In the genomic region with DNA sequence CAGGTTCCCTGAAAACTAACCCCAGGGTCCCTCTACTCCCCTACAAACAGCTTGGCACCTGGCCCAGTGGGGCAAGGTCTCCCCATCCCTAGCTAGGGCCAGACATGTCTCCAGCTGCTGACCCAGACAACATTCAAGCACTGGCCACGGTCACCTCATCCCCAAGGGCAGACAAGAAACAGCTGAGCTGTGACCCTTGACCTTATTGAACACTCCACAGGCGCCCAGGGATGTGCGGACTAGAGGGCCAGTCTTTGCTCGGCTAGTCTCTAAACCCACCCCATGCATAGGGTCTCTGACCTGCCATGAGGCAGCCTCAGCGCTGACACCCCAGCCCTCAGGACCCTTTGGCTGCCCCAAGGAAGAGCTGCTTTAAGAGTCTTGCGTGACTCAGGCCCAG, we compare ENCODE assay signal across 16 mouse cellular contexts. TPM values are rescaled to one million over a fixed set of nuclear protein-coding genes. Genes with fewer than 3 reads are reported as not detected.
DNase-seq lines count a peak whose midpoint lies in the region; ATAC-seq and TF ChIP-seq lines count a peak whose summit lies in the region.
"Had no signal": no experiment of that assay in that cellular context is flagged by ENCODE, and none has a peak within 500 bp of the region (broad histone marks: within the 10 kb centered on the region; RNA-seq: fewer than 3 reads in every experiment).

No protein-coding gene starts in this region.

- H3K4me1 ChIP-seq in intestine, embryonic 14.5 days (replicated peaks; ENCODE audit: control insufficient read depth, insufficient read depth, low read length) = peaks cover 34% of the 10 kb centered on the region
- H3K4me1 ChIP-seq in intestine, postnatal 0 days (replicated peaks; ENCODE audit: control insufficient read depth, insufficient read depth, low read length) = 0 out of 2 replicates have a peak, but pooled peaks cover 2% of the 10 kb centered on the region
- H3K4me1 ChIP-seq in midbrain, embryonic 10.5 days = peaks cover 22% of the 10 kb centered on the region
- H3K4me1 ChIP-seq in midbrain, embryonic 14.5 days (ENCODE audit: control insufficient read depth, insufficient read depth, low read length) = no peaks in the 10 kb centered on the region
- H3K4me1 ChIP-seq in limb, embryonic 11.5 days (ENCODE audit: control insufficient read depth, insufficient read depth, low read length) = peaks cover 50% of the 10 kb centered on the region
- H3K4me1 ChIP-seq: midbrain, embryonic 12.5 days had no signal

- 27% methylated on average over 6 of the region's 6 CpGs for WGBS in intestine, embryonic 14.5 days
- 46% methylated on average over 6 of the region's 6 CpGs for WGBS in intestine, postnatal 0 days
- 40% methylated on average over 6 of the region's 6 CpGs for WGBS in midbrain, embryonic 10.5 days
- 52% methylated on average over 6 of the region's 6 CpGs for WGBS in midbrain, embryonic 14.5 days
- WGBS in limb, embryonic 11.5 days = 17% methylated on average over 6 of the region's 6 CpGs

- DNase-seq in intestine, embryonic 14.5 days (ENCODE audit: low spot score) = no peak
- DNase-seq in midbrain, embryonic 10.5 days (ENCODE audit: low spot score) = no peak
- DNase-seq in midbrain, embryonic 14.5 days = no peak
- no peak for DNase-seq in limb, embryonic 11.5 days (ENCODE audit: low spot score)
- DNase-seq in retina, postnatal 1 day = no peak
- no peak for DNase-seq in gastrocnemius, postnatal 25 days
- DNase-seq: adrenal gland, adult 2 months; cerebellum, adult 11-12 months; right cerebral cortex, postnatal 25 days; thymus, adult 18-20 months had no signal

- H3K36me3 ChIP-seq in intestine, embryonic 14.5 days (ENCODE audit: control insufficient read depth, insufficient read depth, low read length) = peaks cover 7% of the 10 kb centered on the region; the same call in 1 of the 2 replicates
- no peaks in the 10 kb centered on the region for H3K36me3 ChIP-seq in intestine, postnatal 0 days (ENCODE audit: control insufficient read depth, insufficient read depth)
- H3K36me3 ChIP-seq in midbrain, embryonic 10.5 days = no peaks in the 10 kb centered on the region
- H3K36me3 ChIP-seq in midbrain, embryonic 14.5 days (ENCODE audit: control insufficient read depth, insufficient read depth, low read length) = no peaks in the 10 kb centered on the region
- H3K36me3 ChIP-seq in limb, embryonic 11.5 days (ENCODE audit: control insufficient read depth, insufficient read depth, low read length) = peaks cover 3% of the 10 kb centered on the region; the same call in 1 of the 2 replicates
- H3K36me3 ChIP-seq: hindbrain, embryonic 13.5 days; liver, embryonic 12.5 days; midbrain, embryonic 12.5 days had no signal

- H3K4me3 ChIP-seq in intestine, embryonic 14.5 days (ENCODE audit: low read depth, low read length) = no peak overlapping the region
- H3K4me3 ChIP-seq in intestine, postnatal 0 days (ENCODE audit: low read depth, low read length) = no peak overlapping the region
- no peak overlapping the region for H3K4me3 ChIP-seq in midbrain, embryonic 10.5 days
- no peak overlapping the region for H3K4me3 ChIP-seq in midbrain, embryonic 14.5 days (replicated peaks; ENCODE audit: low read depth, low read length)
- no peak overlapping the region for H3K4me3 ChIP-seq in limb, embryonic 11.5 days (ENCODE audit: low read depth, low read length)
- H3K4me3 ChIP-seq: erythroblast, embryonic 14.5 days; hindbrain, embryonic 13.5 days; liver, embryonic 12.5 days; midbrain, embryonic 12.5 days had no signal

- no peak overlapping the region for H3K9ac ChIP-seq in intestine, embryonic 14.5 days (ENCODE audit: low read length)
- H3K9ac ChIP-seq in intestine, postnatal 0 days (ENCODE audit: low read depth, low read length) = no peak overlapping the region
- no peak overlapping the region for H3K9ac ChIP-seq in midbrain, embryonic 14.5 days (replicated peaks; ENCODE audit: low read length)
- H3K9ac ChIP-seq in limb, embryonic 11.5 days (ENCODE audit: low read length) = no peak overlapping the region
- H3K9ac ChIP-seq: hindbrain, embryonic 13.5 days; liver, embryonic 12.5 days; midbrain, embryonic 12.5 days had no signal

- ATAC-seq in intestine, embryonic 14.5 days (replicated peaks; ENCODE audit: low FRiP score, low TSS enrichment, low read depth) = peak; percentile 6; the same call in 1 of the 2 replicates
- no peak for ATAC-seq in intestine, postnatal 0 days
- no peak for ATAC-seq in midbrain, embryonic 14.5 days (ENCODE audit: low FRiP score, low TSS enrichment)
- ATAC-seq in limb, embryonic 11.5 days (ENCODE audit: insufficient number of reproducible peaks, low FRiP score, low TSS enrichment, low read depth) = peak; percentile 33; the same call in 1 of the 2 replicates
- ATAC-seq in erythroid progenitor cell, adult 5-6 weeks (replicated peaks; ENCODE audit: low FRiP score, poor library complexity, severe bottlenecking) = no peak
- ATAC-seq: liver, embryonic 12.5 days had no signal

- H3K9me3 ChIP-seq in intestine, embryonic 14.5 days (ENCODE audit: control insufficient read depth, low read length) = no peaks in the 10 kb centered on the region
- no peaks in the 10 kb centered on the region for H3K9me3 ChIP-seq in intestine, postnatal 0 days (ENCODE audit: control insufficient read depth)
- H3K9me3 ChIP-seq in midbrain, embryonic 10.5 days (replicated peaks) = no peaks in the 10 kb centered on the region
- H3K9me3 ChIP-seq in midbrain, embryonic 14.5 days (ENCODE audit: control insufficient read depth, low read length) = no peaks in the 10 kb centered on the region
- no peaks in the 10 kb centered on the region for H3K9me3 ChIP-seq in limb, embryonic 11.5 days (ENCODE audit: control insufficient read depth, low read length)
- H3K9me3 ChIP-seq: hindbrain, embryonic 13.5 days; liver, embryonic 12.5 days; midbrain, embryonic 12.5 days had no signal

- no peak for TF ChIP-seq CTCF in intestine, postnatal 0 days (IDR thresholded peaks at IDR 0.05; ENCODE audit: low read depth)

- H3K4me2 ChIP-seq in intestine, embryonic 14.5 days (ENCODE audit: low read length) = no peak overlapping the region
- no peak overlapping the region for H3K4me2 ChIP-seq in intestine, postnatal 0 days (replicated peaks; ENCODE audit: low read depth)
- no peak overlapping the region for H3K4me2 ChIP-seq in midbrain, embryonic 14.5 days (ENCODE audit: low read length)
- H3K4me2 ChIP-seq in limb, embryonic 11.5 days (ENCODE audit: low read depth, severe bottlenecking) = no peak overlapping the region; the same call in 1 of the 2 replicates
- H3K4me2 ChIP-seq: hindbrain, embryonic 13.5 days; liver, embryonic 12.5 days; midbrain, embryonic 12.5 days had no signal

- H3K27ac ChIP-seq in intestine, embryonic 14.5 days (ENCODE audit: low read depth) = peak overlapping the region; percentile 78
- no peak overlapping the region for H3K27ac ChIP-seq in intestine, postnatal 0 days (ENCODE audit: low read depth, low read length)
- H3K27ac ChIP-seq in midbrain, embryonic 10.5 days (replicated peaks) = peak overlapping the region; percentile 49; the same call in 1 of the 2 replicates
- H3K27ac ChIP-seq in midbrain, embryonic 14.5 days (replicated peaks; ENCODE audit: low read depth, low read length) = no peak overlapping the region
- H3K27ac ChIP-seq in limb, embryonic 11.5 days (replicated peaks; ENCODE audit: low read depth, low read length) = peak overlapping the region; percentile 88
- H3K27ac ChIP-seq: hindbrain, embryonic 13.5 days; liver, embryonic 12.5 days; midbrain, embryonic 12.5 days had no signal

- no peaks in the 10 kb centered on the region for H3K27me3 ChIP-seq in intestine, embryonic 14.5 days (replicated peaks; ENCODE audit: control insufficient read depth, insufficient read depth, low read length)
- H3K27me3 ChIP-seq in intestine, postnatal 0 days (replicated peaks; ENCODE audit: control insufficient read depth, insufficient read depth, low read length) = no peaks in the 10 kb centered on the region
- H3K27me3 ChIP-seq in midbrain, embryonic 10.5 days (ENCODE audit: low read depth, poor library complexity, severe bottlenecking) = peaks cover 9% of the 10 kb centered on the region; the same call in 1 of the 2 replicates
- H3K27me3 ChIP-seq in midbrain, embryonic 14.5 days (ENCODE audit: control insufficient read depth, insufficient read depth, low read length) = no peaks in the 10 kb centered on the region
- H3K27me3 ChIP-seq in limb, embryonic 11.5 days (ENCODE audit: control insufficient read depth, insufficient read depth, low read length) = no peaks in the 10 kb centered on the region

RNA-seq across cellular contexts. Expression of gene Tmem119, which starts 11.7 kb away (rescaled TPM):
- 41.9 and 46.1 TPM in 2 replicates for polyA plus RNA-seq in intestine, embryonic 14.5 days (2014; fragmentation: Nextera tagmentation; extraction: Ambion mirVana)
- 21.1 and 23.0 TPM in 2 replicates for polyA plus RNA-seq in intestine, postnatal 0 days (2015; fragmentation: Nextera tagmentation; extraction: Ambion mirVana)
- 23.6 and 25.1 TPM in 2 replicates for polyA plus RNA-seq in midbrain, embryonic 10.5 days (2016; fragmentation: Nextera tagmentation; extraction: Ambion mirVana)
- polyA plus RNA-seq in midbrain, embryonic 14.5 days (2014; fragmentation: Nextera tagmentation; extraction: Ambion mirVana) = 1.00 and 3.2 TPM in 2 replicates
- polyA plus RNA-seq in limb, embryonic 11.5 days (2014; fragmentation: Nextera tagmentation; extraction: Ambion mirVana) = 112 and 131 TPM in 2 replicates
- 2.9 TPM in 1 of 2 replicates, not detected in the other for total RNA-seq in erythroid progenitor cell, adult 5-6 weeks (2015; ENCODE audit: low replicate concordance)
- 3.0 TPM in 1 of 2 replicates, not detected in the other for total RNA-seq in erythroid progenitor cell, adult 5-6 weeks (2017; ENCODE audit: low replicate concordance)
- 1 to 10 TPM; 3.0 to 3.6 TPM for total RNA-seq in gastrocnemius, postnatal 25 days (2021)

RNA-seq across cellular contexts. Expression of gene Iscu, which starts 16.1 kb away (rescaled TPM):
- polyA plus RNA-seq in intestine, embryonic 14.5 days (2014; fragmentation: Nextera tagmentation; extraction: Ambion mirVana) = 108 and 110 TPM in 2 replicates
- 133 and 145 TPM in 2 replicates for polyA plus RNA-seq in intestine, postnatal 0 days (2015; fragmentation: Nextera tagmentation; extraction: Ambion mirVana)
- 109 and 111 TPM in 2 replicates for polyA plus RNA-seq in midbrain, embryonic 10.5 days (2016; fragmentation: Nextera tagmentation; extraction: Ambion mirVana)
- polyA plus RNA-seq in midbrain, embryonic 14.5 days (2014; fragmentation: Nextera tagmentation; extraction: Ambion mirVana) = 87.6 and 92.2 TPM in 2 replicates
- polyA plus RNA-seq in limb, embryonic 11.5 days (2014; fragmentation: Nextera tagmentation; extraction: Ambion mirVana) = 106 and 112 TPM in 2 replicates
- total RNA-seq in erythroid progenitor cell, adult 5-6 weeks (2015; ENCODE audit: low replicate concordance) = 54.9 and 75.3 TPM in 2 replicates
- total RNA-seq in erythroid progenitor cell, adult 5-6 weeks (2017; ENCODE audit: low replicate concordance) = 36.4 and 52.0 TPM in 2 replicates
- 100 to 1,000 TPM; 126 to 135 TPM for total RNA-seq in gastrocnemius, postnatal 25 days (2021)

RNA-seq across cellular contexts. Expression of gene Sart3, which starts 16.3 kb away (rescaled TPM):
- 44.0 and 46.3 TPM in 2 replicates for polyA plus RNA-seq in intestine, embryonic 14.5 days (2014; fragmentation: Nextera tagmentation; extraction: Ambion mirVana)
- polyA plus RNA-seq in intestine, postnatal 0 days (2015; fragmentation: Nextera tagmentation; extraction: Ambion mirVana) = 9.1 and 9.2 TPM in 2 replicates
- 75.4 and 77.1 TPM in 2 replicates for polyA plus RNA-seq in midbrain, embryonic 10.5 days (2016; fragmentation: Nextera tagmentation; extraction: Ambion mirVana)
- 36.4 and 40.1 TPM in 2 replicates for polyA plus RNA-seq in midbrain, embryonic 14.5 days (2014; fragmentation: Nextera tagmentation; extraction: Ambion mirVana)
- polyA plus RNA-seq in limb, embryonic 11.5 days (2014; fragmentation: Nextera tagmentation; extraction: Ambion mirVana) = 64.6 and 78.0 TPM in 2 replicates
- total RNA-seq in erythroid progenitor cell, adult 5-6 weeks (2015; ENCODE audit: low replicate concordance) = 8.4 and 22.0 TPM in 2 replicates
- 32.1 and 44.9 TPM in 2 replicates for total RNA-seq in erythroid progenitor cell, adult 5-6 weeks (2017; ENCODE audit: low replicate concordance)
- 1 to 10 TPM; 5.8 to 8.2 TPM for total RNA-seq in gastrocnemius, postnatal 25 days (2021)

RNA-seq across cellular contexts. Expression of gene Selplg, which starts 43.8 kb away (rescaled TPM):
- 4.0 and 4.7 TPM in 2 replicates for polyA plus RNA-seq in intestine, embryonic 14.5 days (2014; fragmentation: Nextera tagmentation; extraction: Ambion mirVana)
- polyA plus RNA-seq in intestine, postnatal 0 days (2015; fragmentation: Nextera tagmentation; extraction: Ambion mirVana) = 2.9 and 3.2 TPM in 2 replicates
- 0.77 and 1.5 TPM in 2 replicates for polyA plus RNA-seq in midbrain, embryonic 10.5 days (2016; fragmentation: Nextera tagmentation; extraction: Ambion mirVana)
- 1.1 and 2.6 TPM in 2 replicates for polyA plus RNA-seq in midbrain, embryonic 14.5 days (2014; fragmentation: Nextera tagmentation; extraction: Ambion mirVana)
- polyA plus RNA-seq in limb, embryonic 11.5 days (2014; fragmentation: Nextera tagmentation; extraction: Ambion mirVana) = 0.79 and 1.6 TPM in 2 replicates
- total RNA-seq in erythroid progenitor cell, adult 5-6 weeks (2015; ENCODE audit: low replicate concordance) = 81.1 and 83.0 TPM in 2 replicates
- 26.7 and 29.5 TPM in 2 replicates for total RNA-seq in erythroid progenitor cell, adult 5-6 weeks (2017; ENCODE audit: low replicate concordance)
- total RNA-seq in gastrocnemius, postnatal 25 days (2021) = 1 to 10 TPM in 1 of 2 experiments, under 1 TPM in 1; 0.43 to 1.2 TPM

RNA-seq across cellular contexts. Expression of gene Ficd, which starts 53.0 kb away (rescaled TPM):
- 3.3 and 3.6 TPM in 2 replicates for polyA plus RNA-seq in intestine, embryonic 14.5 days (2014; fragmentation: Nextera tagmentation; extraction: Ambion mirVana)
- polyA plus RNA-seq in intestine, postnatal 0 days (2015; fragmentation: Nextera tagmentation; extraction: Ambion mirVana) = 4.6 and 5.0 TPM in 2 replicates
- polyA plus RNA-seq in midbrain, embryonic 10.5 days (2016; fragmentation: Nextera tagmentation; extraction: Ambion mirVana) = 4.8 and 5.5 TPM in 2 replicates
- polyA plus RNA-seq in midbrain, embryonic 14.5 days (2014; fragmentation: Nextera tagmentation; extraction: Ambion mirVana) = 6.7 TPM in 2 replicates
- polyA plus RNA-seq in limb, embryonic 11.5 days (2014; fragmentation: Nextera tagmentation; extraction: Ambion mirVana) = 3.5 and 3.7 TPM in 2 replicates
- total RNA-seq in erythroid progenitor cell, adult 5-6 weeks (2015; ENCODE audit: low replicate concordance) = 1.4 TPM in 1 of 2 replicates, not detected in the other
- total RNA-seq in erythroid progenitor cell, adult 5-6 weeks (2017; ENCODE audit: low replicate concordance) = 0.30 and 2.2 TPM in 2 replicates
- total RNA-seq in gastrocnemius, postnatal 25 days (2021) = 1 to 10 TPM; 4.8 to 5.9 TPM

Comparison
In these comparisons a context has a peak if more than half of its experiments do, and no peak if none do; other contexts are left out.
1. ATAC-seq: peak in intestine, embryonic 14.5 days (single experiment) and limb, embryonic 11.5 days (single experiment); none in intestine, postnatal 0 days (single experiment), midbrain, embryonic 14.5 days (single experiment) and erythroid progenitor cell, adult 5-6 weeks (single experiment).
2. H3K27ac ChIP-seq: peak in intestine, embryonic 14.5 days (single experiment), midbrain, embryonic 10.5 days (single experiment) and limb, embryonic 11.5 days (single experiment); none in intestine, postnatal 0 days (single experiment) and midbrain, embryonic 14.5 days (single experiment).